ENCODE assay signal across 11 mouse cellular contexts in the genomic region with DNA sequence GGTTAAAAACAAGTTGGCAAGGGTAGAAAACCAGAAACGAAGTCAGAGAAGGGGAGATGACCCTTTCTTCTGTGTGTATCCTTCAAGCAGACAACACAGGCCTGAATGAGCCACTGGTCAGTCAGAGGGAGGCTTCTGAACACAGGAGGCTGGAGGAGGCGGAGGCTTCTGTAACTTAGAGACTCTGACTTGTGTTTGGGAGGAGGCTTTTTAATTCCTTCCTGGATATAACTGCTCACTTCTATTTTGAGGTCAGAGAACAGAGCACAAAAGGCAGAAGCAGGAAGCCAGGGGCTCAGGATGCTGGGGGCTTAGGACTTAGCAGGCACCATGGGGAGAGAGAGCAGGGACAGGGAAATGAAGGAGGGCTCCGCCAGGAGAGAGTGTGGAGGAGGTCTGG. TPM values are rescaled to one million over a fixed set of nuclear protein-coding genes. Genes with fewer than 3 reads are reported as not detected.
A peak's percentile ranks its signal among the peaks of the same experiment; 100 is the strongest.
DNase-seq lines count a peak whose midpoint lies in the region; ATAC-seq and TF ChIP-seq lines count a peak whose summit lies in the region.
"Had no signal": no experiment of that assay in that cellular context is flagged by ENCODE, and none has a peak within 500 bp of the region (broad histone marks: within the 10 kb centered on the region; RNA-seq: fewer than 3 reads in every experiment).

No protein-coding gene starts in this region.

- H3K27ac ChIP-seq in kidney, postnatal 0 days = no peak overlapping the region
- H3K27ac ChIP-seq in kidney, embryonic 14.5 days (ENCODE audit: low read depth, low read length) = no peak overlapping the region
- no peak overlapping the region for H3K27ac ChIP-seq in midbrain, embryonic 11.5 days (ENCODE audit: low read depth, low read length)
- no peak overlapping the region for H3K27ac ChIP-seq in midbrain, embryonic 16.5 days (ENCODE audit: low read length)

- no peak for TF ChIP-seq CTCF in kidney, postnatal 0 days (IDR thresholded peaks at IDR 0.05; ENCODE audit: low read depth)

- no peak overlapping the region for H3K9ac ChIP-seq in kidney, postnatal 0 days (ENCODE audit: low read depth, low read length)
- H3K9ac ChIP-seq in kidney, embryonic 14.5 days (ENCODE audit: low read depth, low read length) = no peak overlapping the region
- no peak overlapping the region for H3K9ac ChIP-seq in midbrain, embryonic 11.5 days (ENCODE audit: low read length)
- H3K9ac ChIP-seq in midbrain, embryonic 16.5 days (ENCODE audit: low read depth, low read length) = no peak overlapping the region

- no peak for ATAC-seq in kidney, postnatal 0 days (replicated peaks; ENCODE audit: low FRiP score, low read depth)
- no peak for ATAC-seq in kidney, embryonic 14.5 days (ENCODE audit: low FRiP score, low TSS enrichment)
- no peak for ATAC-seq in midbrain, embryonic 11.5 days (ENCODE audit: low FRiP score)
- ATAC-seq in midbrain, embryonic 16.5 days = no peak
- ATAC-seq: intestine, postnatal 0 days had no signal

- peak; percentile 27 for DNase-seq in heart, adult 8-10 months (ENCODE audit: low spot score)
- DNase-seq in heart, postnatal 25 days (ENCODE audit: low spot score) = no peak
- DNase-seq in kidney, postnatal 0 days (ENCODE audit: low spot score) = peak; percentile 10
- peak; percentile 74 for DNase-seq in midbrain, embryonic 11.5 days (ENCODE audit: low spot score, missing footprints)
- no peak for DNase-seq in cerebellum, postnatal 25 days
- DNase-seq: cerebellum, adult 11 months; cerebellum, postnatal 36 days; layer of hippocampus, adult 9-11 months had no signal

- no peak overlapping the region for H3K4me3 ChIP-seq in kidney, postnatal 0 days (replicated peaks; ENCODE audit: low read depth, low read length)
- H3K4me3 ChIP-seq in kidney, embryonic 14.5 days (ENCODE audit: low read length) = no peak overlapping the region
- H3K4me3 ChIP-seq in midbrain, embryonic 11.5 days (ENCODE audit: low read depth, low read length) = no peak overlapping the region
- no peak overlapping the region for H3K4me3 ChIP-seq in midbrain, embryonic 16.5 days (ENCODE audit: low read depth, low read length)

- no peaks in the 10 kb centered on the region for H3K9me3 ChIP-seq in kidney, postnatal 0 days (replicated peaks; ENCODE audit: low read length)
- H3K9me3 ChIP-seq in kidney, embryonic 14.5 days (ENCODE audit: control insufficient read depth, low read length) = no peaks in the 10 kb centered on the region
- H3K9me3 ChIP-seq in midbrain, embryonic 11.5 days (ENCODE audit: control insufficient read depth, low read length) = no peaks in the 10 kb centered on the region
- no peaks in the 10 kb centered on the region for H3K9me3 ChIP-seq in midbrain, embryonic 16.5 days (replicated peaks; ENCODE audit: control insufficient read depth, low read length, poor library complexity, severe bottlenecking)

- H3K36me3 ChIP-seq in kidney, postnatal 0 days (ENCODE audit: insufficient read depth, low read length) = peaks cover 41% of the 10 kb centered on the region
- peaks cover 34% of the 10 kb centered on the region; the same call in 1 of the 2 replicates for H3K36me3 ChIP-seq in kidney, embryonic 14.5 days (ENCODE audit: control insufficient read depth, insufficient read depth, low read length)
- H3K36me3 ChIP-seq in midbrain, embryonic 11.5 days (ENCODE audit: control insufficient read depth, insufficient read depth, low read length) = peaks cover 7% of the 10 kb centered on the region
- H3K36me3 ChIP-seq in midbrain, embryonic 16.5 days (ENCODE audit: control insufficient read depth, insufficient read depth, low read length) = peaks cover 6% of the 10 kb centered on the region; the same call in 1 of the 2 replicates

- intact Hi-C loops in heart, postnatal 25 days (cut with DNase I) = no loop called here

- H3K4me1 ChIP-seq in kidney, postnatal 0 days (replicated peaks; ENCODE audit: insufficient read depth, low read length) = no peaks in the 10 kb centered on the region
- no peaks in the 10 kb centered on the region for H3K4me1 ChIP-seq in kidney, embryonic 14.5 days (ENCODE audit: control insufficient read depth, insufficient read depth, low read length)
- H3K4me1 ChIP-seq in midbrain, embryonic 11.5 days (ENCODE audit: control insufficient read depth, insufficient read depth, low read length) = no peaks in the 10 kb centered on the region; the same call in 1 of the 2 replicates
- no peaks in the 10 kb centered on the region for H3K4me1 ChIP-seq in midbrain, embryonic 16.5 days (ENCODE audit: control insufficient read depth, insufficient read depth, low read length)

- no peaks in the 10 kb centered on the region for H3K27me3 ChIP-seq in kidney, postnatal 0 days (ENCODE audit: insufficient read depth, low read length)
- no peaks in the 10 kb centered on the region for H3K27me3 ChIP-seq in kidney, embryonic 14.5 days (ENCODE audit: control insufficient read depth, insufficient read depth, low read length)
- H3K27me3 ChIP-seq in midbrain, embryonic 11.5 days (ENCODE audit: control insufficient read depth, insufficient read depth, low read length) = no peaks in the 10 kb centered on the region
- H3K27me3 ChIP-seq in midbrain, embryonic 16.5 days (ENCODE audit: control insufficient read depth, insufficient read depth, low read depth, low read length) = no peaks in the 10 kb centered on the region

- WGBS in kidney, postnatal 0 days = 75% methylated on average over 3 of the region's 3 CpGs
- 87% methylated on average over 3 of the region's 3 CpGs for WGBS in kidney, embryonic 14.5 days
- 45% methylated on average over 3 of the region's 3 CpGs for WGBS in midbrain, embryonic 11.5 days
- 35% methylated on average over 3 of the region's 3 CpGs for WGBS in midbrain, embryonic 16.5 days

- H3K4me2 ChIP-seq in kidney, postnatal 0 days (ENCODE audit: low read length) = no peak overlapping the region
- no peak overlapping the region for H3K4me2 ChIP-seq in kidney, embryonic 14.5 days (replicated peaks; ENCODE audit: low read depth, low read length)
- H3K4me2 ChIP-seq in midbrain, embryonic 11.5 days = no peak overlapping the region
- H3K4me2 ChIP-seq in midbrain, embryonic 16.5 days (ENCODE audit: low read length) = no peak overlapping the region

RNA-seq across cellular contexts. Expression of a gene that starts 56.0 kb away (rescaled TPM):
- 10 to 100 TPM; 10.0 to 17.4 (median 10.9) TPM for total RNA-seq in heart, adult 8-10 months (2022)
- 10 to 100 TPM; 14.9 to 18.7 TPM for total RNA-seq in heart, postnatal 25 days (2021)
- polyA plus RNA-seq in kidney, postnatal 0 days (2015; fragmentation: Nextera tagmentation; extraction: Ambion mirVana) = 23.2 and 29.0 TPM in 2 replicates
- polyA plus RNA-seq in kidney, embryonic 14.5 days (2014; fragmentation: Nextera tagmentation; extraction: Ambion mirVana) = 22.6 and 34.2 TPM in 2 replicates
- polyA plus RNA-seq in midbrain, embryonic 11.5 days (2014; fragmentation: Nextera tagmentation; extraction: Ambion mirVana) = 25.4 and 29.3 TPM in 2 replicates
- polyA plus RNA-seq in midbrain, embryonic 16.5 days (2015; fragmentation: Nextera tagmentation; extraction: Ambion mirVana) = 14.2 and 19.5 TPM in 2 replicates

RNA-seq across cellular contexts. Expression of a gene that starts 56.0 kb away (rescaled TPM):
- total RNA-seq in heart, adult 8-10 months (2022) = 10 to 100 TPM; 13.1 to 17.8 (median 15.4) TPM
- total RNA-seq in heart, postnatal 25 days (2021) = 10 to 100 TPM; 13.2 to 14.9 TPM
- 25.0 and 25.6 TPM in 2 replicates for polyA plus RNA-seq in kidney, postnatal 0 days (2015; fragmentation: Nextera tagmentation; extraction: Ambion mirVana)
- 13.1 and 21.8 TPM in 2 replicates for polyA plus RNA-seq in kidney, embryonic 14.5 days (2014; fragmentation: Nextera tagmentation; extraction: Ambion mirVana)
- polyA plus RNA-seq in midbrain, embryonic 11.5 days (2014; fragmentation: Nextera tagmentation; extraction: Ambion mirVana) = 27.3 and 28.1 TPM in 2 replicates
- polyA plus RNA-seq in midbrain, embryonic 16.5 days (2015; fragmentation: Nextera tagmentation; extraction: Ambion mirVana) = 30.0 and 30.1 TPM in 2 replicates

Comparison
In these comparisons a context has a peak if more than half of its experiments do, and no peak if none do; other contexts are left out.
1. DNase-seq: peak in heart, adult 8-10 months (single experiment), kidney, postnatal 0 days (single experiment) and midbrain, embryonic 11.5 days (single experiment); none in heart, postnatal 25 days (single experiment) and cerebellum, postnatal 25 days (0 of 2).